18 mouse cellular contexts compared by ENCODE assay signal in genomic region chr5:111065770-111066169, GRCm38 (mm10).
DNase-seq lines count a peak whose midpoint lies in the region; ATAC-seq and TF ChIP-seq lines count a peak whose summit lies in the region.
"Had no signal": no experiment of that assay in that cellular context is flagged by ENCODE, and none has a peak within 500 bp of the region (broad histone marks: within the 10 kb centered on the region; RNA-seq: fewer than 3 reads in every experiment).

No protein-coding gene starts in this region.

- peak; percentile 38 to 55 for DNase-seq in adrenal gland, adult (ENCODE audit: inconsistent age in 2 of 2, low spot score in 1 of 2)
- DNase-seq in adrenal gland, postnatal 4 days (ENCODE audit: low spot score in 2 of 2): no peak
- DNase-seq in heart, adult 11 months: peak; percentile 93
- no peak for DNase-seq in heart, postnatal 36 days
- no peak for DNase-seq in liver, postnatal 0 days
- DNase-seq in liver: no peak
- no peak for DNase-seq in testis, postnatal 10 days (ENCODE audit: low spot score)
- DNase-seq: B cell, adult 2 months; cerebellum, adult 11-12 months; cerebellum, adult 9-10 months; cerebellum, postnatal 25 days; forebrain, postnatal 0 days; gastrocnemius, postnatal 36 days had no signal

- no peak overlapping the region for H3K4me2 ChIP-seq in liver, postnatal 0 days (ENCODE audit: low read depth, low read length)
- H3K4me2 ChIP-seq: embryonic facial prominence, embryonic 12.5 days; heart, embryonic 12.5 days had no signal

- H3K27me3 ChIP-seq in liver, postnatal 0 days (ENCODE audit: insufficient read depth, low read length): no peaks in the 10 kb centered on the region
- H3K27me3 ChIP-seq in C2C12 (ENCODE audit: control insufficient read depth, insufficient read depth, insufficient read length): no peaks in the 10 kb centered on the region
- H3K27me3 ChIP-seq: embryonic facial prominence, embryonic 12.5 days had no signal

- H3K36me3 ChIP-seq in liver, postnatal 0 days (replicated peaks; ENCODE audit: insufficient read depth, low read length): no peaks in the 10 kb centered on the region
- no peaks in the 10 kb centered on the region for H3K36me3 ChIP-seq in C2C12 (ENCODE audit: control insufficient read depth, insufficient read depth)
- H3K36me3 ChIP-seq: embryonic facial prominence, embryonic 12.5 days; heart, embryonic 12.5 days had no signal

- 0 out of 2 replicates have a peak, but pooled peaks have one; percentile 26 for TF ChIP-seq EP300 in liver, postnatal 0 days (IDR thresholded peaks at IDR 0.05; ENCODE audit: low read depth)

- no peaks in the 10 kb centered on the region for H3K9me3 ChIP-seq in liver, postnatal 0 days (ENCODE audit: low read length)
- H3K9me3 ChIP-seq: embryonic facial prominence, embryonic 12.5 days; heart, embryonic 12.5 days had no signal

- no peak overlapping the region for H3K27ac ChIP-seq in liver, postnatal 0 days (ENCODE audit: low read depth)
- H3K27ac ChIP-seq: embryonic facial prominence, embryonic 12.5 days had no signal

- ATAC-seq in liver, postnatal 0 days: no peak
- ATAC-seq: forebrain, postnatal 0 days; hindbrain, embryonic 16.5 days; inflammation-experienced regulatory T-cells, adult 6 months had no signal

- H3K79me3 ChIP-seq in C2C12 (ENCODE audit: low read depth): no peaks in the 10 kb centered on the region

- H3K9ac ChIP-seq in liver, postnatal 0 days (replicated peaks): no peak overlapping the region
- H3K9ac ChIP-seq: embryonic facial prominence, embryonic 12.5 days; forebrain, postnatal 0 days; heart, embryonic 12.5 days had no signal

- TF ChIP-seq CTCF in liver, postnatal 0 days (IDR thresholded peaks at IDR 0.05; ENCODE audit: low read depth): no peak
- no peak for TF ChIP-seq CTCF in C2C12 (IDR thresholded peaks at IDR 0.05; ENCODE audit: control insufficient read depth, insufficient read depth, insufficient read length)

- no peak overlapping the region for H3ac ChIP-seq in C2C12 (ENCODE audit: control insufficient read depth, insufficient read length, low read depth)

- H3K4me3 ChIP-seq in liver, postnatal 0 days (ENCODE audit: low read depth, low read length): no peak overlapping the region
- H3K4me3 ChIP-seq in C2C12 (ENCODE audit: insufficient read depth, poor library complexity, severe bottlenecking): no peak overlapping the region
- H3K4me3 ChIP-seq: embryonic facial prominence, embryonic 12.5 days; heart, embryonic 12.5 days had no signal

- H3K79me2 ChIP-seq in C2C12 (ENCODE audit: control insufficient read depth, insufficient read depth): no peaks in the 10 kb centered on the region

- intact Hi-C loops in heart, postnatal 36 days (cut with DNase I): no loop called here

- WGBS in liver, postnatal 0 days (ENCODE audit: insufficient replicate concordance): 69% methylated on average over 4 of the region's 4 CpGs

- peaks cover 5% of the 10 kb centered on the region; the same call in 1 of the 2 replicates for H3K4me1 ChIP-seq in liver, postnatal 0 days (ENCODE audit: insufficient read depth)
- H3K4me1 ChIP-seq: heart, embryonic 12.5 days had no signal

TF ChIP-seq in C2C12, 6 proteins besides CTCF, POLR2A, EP300 and RAD21:
- TF ChIP-seq USF1 (IDR thresholded peaks at IDR 0.05; ENCODE audit: low read depth) (peak; percentile 79), MAX (IDR thresholded peaks at IDR 0.05) (no peak)

Comparison
In these comparisons a context has a peak if more than half of its experiments do, and no peak if none do; other contexts are left out.
1. DNase-seq: peak in adrenal gland, adult (2 of 2) and heart, adult 11 months (single experiment); none in adrenal gland, postnatal 4 days (0 of 2), heart, postnatal 36 days (0 of 2), liver, postnatal 0 days (single experiment), liver (single experiment) and testis, postnatal 10 days (single experiment).